Mouse (Mus musculus): ENCODE data around the gene Serpinf1. TPM values are rescaled to one million over a fixed set of nuclear protein-coding genes. Genes with fewer than 3 reads are reported as not detected.
A peak's percentile ranks its signal among the peaks of the same experiment; 100 is the strongest.
"Not testable (repeated sequence)": the region's sequence is repeated elsewhere in the genome, so short reads cannot be mapped to it uniquely, and the experiment has no call there.

Gene Serpinf1
- polyA plus RNA-seq, 1 experiment: 43.4 TPM

GRCm38 (mm10) chr11:75456440-75456871 is 34.0 kb upstream of the Serpinf1 start:
- DNase-seq: peak; percentile 31
- Histone ChIP-seq H3K27ac (ENCODE audit: control insufficient read depth, insufficient read depth, low read length) (peak overlapping the region; percentile 93), H3K4me3 (ENCODE audit: control insufficient read depth, insufficient read depth, low read length) (no peak overlapping the region), H3K27me3 (ENCODE audit: control insufficient read depth, insufficient read depth, low read length) (no peaks in the 10 kb centered on the region), H3K4me1 (replicated peaks; ENCODE audit: control insufficient read depth, insufficient read depth, low read length) (peaks cover 62% of the 10 kb centered on the region), H3K36me3 (ENCODE audit: control insufficient read depth, insufficient read depth, low read length) (no peaks in the 10 kb centered on the region)
- no peak for TF ChIP-seq CTCF (IDR thresholded peaks at IDR 0.05; ENCODE audit: borderline replicate concordance, control insufficient read depth, extremely low read depth, insufficient read depth, low read length, poor library complexity)
- no peak for TF ChIP-seq POLR2A (IDR thresholded peaks at IDR 0.05; ENCODE audit: control insufficient read depth, extremely low read depth, insufficient read depth, low read length, poor library complexity)
- WGBS: 26% methylated on average over 7 of the region's 7 CpGs

- 54% methylated on average over 2 of the region's 2 CpGs for WGBS
Observed at GRCm38 (mm10) chr11:75455971-75456370, 33.5 kb upstream of the Serpinf1 start.

GRCm38 (mm10) chr11:75455041-75455736 is 32.7 kb upstream of the Serpinf1 start:
- H3K27me3 ChIP-seq (ENCODE audit: control insufficient read depth, insufficient read depth, low read length): no peaks in the 10 kb centered on the region
- peak overlapping the region; percentile 72 for H3K4me3 ChIP-seq (ENCODE audit: control insufficient read depth, insufficient read depth, low read length)
- H3K36me3 ChIP-seq (ENCODE audit: control insufficient read depth, insufficient read depth, low read length): no peaks in the 10 kb centered on the region
- H3K27ac ChIP-seq (ENCODE audit: control insufficient read depth, insufficient read depth, low read length): peak overlapping the region; percentile 94
- 10% methylated on average over 10 of the region's 10 CpGs for WGBS
- H3K4me1 ChIP-seq (replicated peaks; ENCODE audit: control insufficient read depth, insufficient read depth, low read length): peaks cover 65% of the 10 kb centered on the region
- no peak for TF ChIP-seq POLR2A (IDR thresholded peaks at IDR 0.05; ENCODE audit: control insufficient read depth, extremely low read depth, insufficient read depth, low read length, poor library complexity)
- TF ChIP-seq CTCF (IDR thresholded peaks at IDR 0.05; ENCODE audit: borderline replicate concordance, control insufficient read depth, extremely low read depth, insufficient read depth, low read length, poor library complexity): no peak
- peak; percentile 24 for DNase-seq

More at GRCm38 (mm10) chr11:75455971-75456370, 33.5 kb upstream of the Serpinf1 start:
- H3K4me3 ChIP-seq (ENCODE audit: control insufficient read depth, insufficient read depth, low read length); H3K36me3 ChIP-seq (ENCODE audit: control insufficient read depth, insufficient read depth, low read length); DNase-seq; H3K27me3 ChIP-seq (ENCODE audit: control insufficient read depth, insufficient read depth, low read length): not testable (repeated sequence)
- Histone ChIP-seq H3K27ac (ENCODE audit: control insufficient read depth, insufficient read depth, low read length) (peak overlapping the region; percentile 94), H3K4me1 (replicated peaks; ENCODE audit: control insufficient read depth, insufficient read depth, low read length) (peaks cover 62% of the 10 kb centered on the region)

- Histone ChIP-seq H3K27me3 (ENCODE audit: control insufficient read depth, insufficient read depth, low read length) (no peaks in the 10 kb centered on the region), H3K4me1 (replicated peaks; ENCODE audit: control insufficient read depth, insufficient read depth, low read length) (peaks cover 56% of the 10 kb centered on the region), H3K27ac (ENCODE audit: control insufficient read depth, insufficient read depth, low read length) (peak within 1 kb of the TSS; percentile 94), H3K4me3 (ENCODE audit: control insufficient read depth, insufficient read depth, low read length) (peak within 1 kb of the TSS; percentile 72), H3K36me3 (ENCODE audit: control insufficient read depth, insufficient read depth, low read length) (no peaks in the 10 kb centered on the region)
- WGBS: 3% methylated on average over 56 of the region's 56 CpGs
- TF ChIP-seq POLR2A (IDR thresholded peaks at IDR 0.05; ENCODE audit: control insufficient read depth, extremely low read depth, insufficient read depth, low read length, poor library complexity) (peak; percentile 61), CTCF (IDR thresholded peaks at IDR 0.05; ENCODE audit: borderline replicate concordance, control insufficient read depth, extremely low read depth, insufficient read depth, low read length, poor library complexity) (peak; percentile 36; the same call in 1 of the 2 replicates)
- DNase-seq: peak; percentile 88
Observed at GRCm38 (mm10) chr11:75453991-75454930, 31.8 kb upstream of the Serpinf1 start, which contains the start of gene Wdr81. TSS of gene Wdr81 (minus strand) at chr11:75454717.

- no peak overlapping the region for H3K4me3 ChIP-seq (ENCODE audit: control insufficient read depth, insufficient read depth, low read length)
Observed at GRCm38 (mm10) chr11:75452812-75453557, 30.5 kb upstream of the Serpinf1 start.

GRCm38 (mm10) chr11:75452081-75452480 is 29.6 kb upstream of the Serpinf1 start:
- Histone ChIP-seq H3K36me3 (ENCODE audit: control insufficient read depth, insufficient read depth, low read length) (peaks cover 18% of the 10 kb centered on the region), H3K27ac (ENCODE audit: control insufficient read depth, insufficient read depth, low read length) (no peak overlapping the region), H3K4me3 (ENCODE audit: control insufficient read depth, insufficient read depth, low read length) (no peak overlapping the region), H3K4me1 (replicated peaks; ENCODE audit: control insufficient read depth, insufficient read depth, low read length) (peaks cover 41% of the 10 kb centered on the region), H3K27me3 (ENCODE audit: control insufficient read depth, insufficient read depth, low read length) (no peaks in the 10 kb centered on the region)
- no peak for TF ChIP-seq POLR2A (IDR thresholded peaks at IDR 0.05; ENCODE audit: control insufficient read depth, extremely low read depth, insufficient read depth, low read length, poor library complexity)
- no peak for TF ChIP-seq CTCF (IDR thresholded peaks at IDR 0.05; ENCODE audit: borderline replicate concordance, control insufficient read depth, extremely low read depth, insufficient read depth, low read length, poor library complexity)
- WGBS: 98% methylated on average over 8 of the region's 8 CpGs
- no peak for DNase-seq

More at GRCm38 (mm10) chr11:75452812-75453557, 30.5 kb upstream of the Serpinf1 start:
- no peak for TF ChIP-seq CTCF (IDR thresholded peaks at IDR 0.05; ENCODE audit: borderline replicate concordance, control insufficient read depth, extremely low read depth, insufficient read depth, low read length, poor library complexity)
- Histone ChIP-seq H3K27ac (ENCODE audit: control insufficient read depth, insufficient read depth, low read length) (no peak overlapping the region), H3K36me3 (ENCODE audit: control insufficient read depth, insufficient read depth, low read length) (peaks cover 10% of the 10 kb centered on the region), H3K27me3 (ENCODE audit: control insufficient read depth, insufficient read depth, low read length) (no peaks in the 10 kb centered on the region), H3K4me1 (replicated peaks; ENCODE audit: control insufficient read depth, insufficient read depth, low read length) (peaks cover 47% of the 10 kb centered on the region)
- DNase-seq: no peak
- 95% methylated on average over 31 of the region's 31 CpGs for WGBS
